Mouse (Mus musculus) hindbrain, embryonic 10.5 days (tissue): Measurements from ENCODE around the gene Klhdc2. TPM values are rescaled to one million over a fixed set of nuclear protein-coding genes. Genes with fewer than 3 reads are reported as not detected.

Experiments
- DNase-seq: peaks from one replicate; pipeline ENCODE4 v3.0.0-alpha.2; 2017; ENCODE audit warnings: low spot score
- H3K27ac ChIP-seq: fragments of 300-500 bp; sonication (generic); 2 replicates; pipeline ENCODE4 v1.5.1; 2016; ENCODE audit warnings: mild to moderate bottlenecking, moderate library complexity
- H3K27me3 ChIP-seq: fragments of 300-500 bp; sonication (generic); 2 replicates; pipeline ENCODE4 v1.6.1; 2016; ENCODE audit warnings: mild to moderate bottlenecking; ENCODE audit not compliant: poor library complexity, insufficient read depth, severe bottlenecking
- H3K36me3 ChIP-seq: fragments of 300-500 bp; sonication (generic); 2 replicates; pipeline ENCODE4 v1.6.1; 2016; ENCODE audit warnings: mild to moderate bottlenecking, moderate library complexity
- H3K4me1 ChIP-seq: fragments of 300-500 bp; sonication (generic); replicated peaks from 2 replicates; pipeline ENCODE4 v1.6.1; 2016; ENCODE audit warnings: mild to moderate bottlenecking
- H3K4me3 ChIP-seq: fragments of 300-500 bp; sonication (generic); 2 replicates; pipeline ENCODE4 v1.5.1; 2016; ENCODE audit warnings: mild to moderate bottlenecking, moderate library complexity
- H3K9me3 ChIP-seq: fragments of 300-500 bp; sonication (generic); 2 replicates; pipeline ENCODE4 v1.6.1; 2016; ENCODE audit warnings: mild to moderate bottlenecking, moderate library complexity
- WGBS: fragments of 180-500 bp; shearing (Covaris S2); methylation state at CpG from one replicate; pipeline ENCODE4 v1.1.7; 2016; 5-methylcytosine and 5-hydroxymethylcytosine counted together
- polyA plus RNA-seq: library from polyadenylated mRNA; unstranded; fragments of >200 nt; fragmentation: Nextera tagmentation; extraction: Ambion mirVana; gene quantifications from 2 replicates; pipeline ENCODE4 v1.2.1, GENCODE M21; 2016

Klhdc2 gene
- polyA plus RNA-seq, 1 experiment from 2014 or later = 207 TPM

DNA sequence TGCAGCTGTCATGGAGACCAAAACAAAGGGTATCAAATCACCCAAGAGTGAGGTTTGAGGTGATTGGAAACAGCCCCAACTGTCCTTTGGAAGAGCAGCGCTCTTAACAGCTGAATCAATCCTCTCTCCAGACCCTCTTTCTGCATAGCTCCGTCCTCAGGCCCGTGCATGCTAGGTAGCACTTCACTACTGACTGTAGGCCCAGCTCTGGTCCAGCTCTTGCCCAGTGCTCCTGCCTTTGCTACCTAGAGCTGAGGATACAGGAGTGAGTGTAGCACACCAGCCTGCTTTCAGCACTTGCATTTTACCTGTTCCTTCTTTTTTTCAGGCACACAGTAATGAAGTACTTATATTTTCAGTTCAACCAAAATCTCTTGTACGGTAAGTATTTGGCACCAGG lies 13.2 kb downstream of the Klhdc2 start:
- H3K9me3 ChIP-seq = 0 out of 2 replicates have a peak, but pooled peaks cover 4% of the 10 kb centered on the region
- no peak overlapping the region for H3K27ac ChIP-seq
- H3K4me1 ChIP-seq = no peaks in the 10 kb centered on the region
- no peak overlapping the region for H3K4me3 ChIP-seq
- 96% methylated on average over 4 of the region's 4 CpGs for WGBS
- no peaks in the 10 kb centered on the region for H3K27me3 ChIP-seq
- H3K36me3 ChIP-seq = peaks cover 99% of the 10 kb centered on the region
- DNase-seq = no peak

DNA sequence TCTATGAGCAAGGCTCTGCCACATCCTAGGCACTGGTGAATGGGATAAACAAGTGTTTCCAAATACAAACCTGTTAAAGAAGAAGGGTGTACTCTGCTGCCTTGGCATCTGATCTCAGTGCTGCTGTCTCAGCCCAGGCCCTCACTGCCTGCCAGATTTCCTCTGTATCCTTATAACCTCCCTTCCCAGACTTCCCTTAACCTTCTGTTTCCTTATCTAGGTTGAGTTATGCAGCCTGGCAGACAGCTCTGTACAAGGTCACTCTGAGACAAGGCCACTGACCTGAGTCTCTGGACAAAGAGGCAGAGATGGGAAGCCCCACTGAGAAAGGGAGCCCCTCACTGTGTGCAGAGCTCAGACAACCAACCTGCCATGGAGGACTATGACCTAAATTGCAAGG lies 21.9 kb downstream of the Klhdc2 start:
- H3K27ac ChIP-seq = no peak overlapping the region
- no peak overlapping the region for H3K4me3 ChIP-seq
- peaks cover 94% of the 10 kb centered on the region for H3K36me3 ChIP-seq
- no peaks in the 10 kb centered on the region for H3K9me3 ChIP-seq
- DNase-seq = no peak
- H3K27me3 ChIP-seq = no peaks in the 10 kb centered on the region
- H3K4me1 ChIP-seq = no peaks in the 10 kb centered on the region

DNA sequence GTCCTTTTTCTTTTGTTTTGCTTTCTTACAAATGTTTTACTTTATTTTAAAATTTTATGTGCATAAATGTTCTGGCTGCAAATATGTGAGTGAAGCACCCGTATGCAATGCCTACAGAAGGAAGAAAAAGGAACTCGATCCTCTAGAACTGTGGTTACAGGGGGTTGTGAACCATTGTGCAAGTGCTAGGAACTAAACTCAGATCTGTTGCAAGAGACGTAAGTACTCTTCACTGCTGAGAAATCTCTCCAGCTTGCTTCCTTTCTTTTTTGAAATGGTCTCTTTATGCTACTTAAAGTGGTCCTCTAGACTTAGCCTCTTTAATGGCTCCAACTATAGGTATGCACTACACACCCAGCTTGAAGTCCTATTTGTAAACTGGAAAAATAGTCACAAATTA lies 34.7 kb downstream of the Klhdc2 start:
- 94% methylated on average over 3 of the region's 3 CpGs for WGBS
- Histone ChIP-seq H3K27me3 (no peaks in the 10 kb centered on the region), H3K27ac (no peak overlapping the region), H3K4me1 (no peaks in the 10 kb centered on the region), H3K4me3 (no peak overlapping the region), H3K36me3 (peaks cover 96% of the 10 kb centered on the region), H3K9me3 (no peaks in the 10 kb centered on the region)
- DNase-seq = no peak

DNA sequence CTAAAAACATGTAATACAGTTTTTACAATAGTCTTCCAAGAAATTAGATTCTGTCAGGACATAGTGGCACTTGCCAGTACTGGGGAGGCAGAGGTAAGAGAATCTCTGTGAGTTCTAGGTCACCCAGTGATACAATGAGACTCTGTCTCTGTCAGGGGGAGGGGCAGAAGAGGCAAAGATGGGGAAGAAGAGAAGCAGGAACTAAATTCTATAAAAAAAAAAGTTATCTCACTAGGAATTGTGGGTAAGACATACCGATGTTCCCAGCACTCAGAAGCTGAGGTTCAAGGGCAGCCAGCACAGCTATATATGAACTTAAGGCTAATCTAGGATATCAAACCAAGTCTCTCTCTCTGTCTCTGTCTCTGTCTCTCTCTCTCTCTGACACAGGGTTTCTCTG lies 35.7 kb downstream of the Klhdc2 start:
- WGBS = 96% methylated on average over 1 of the region's 1 CpGs
- DNase-seq = no peak
- no peaks in the 10 kb centered on the region for H3K9me3 ChIP-seq
- H3K27me3 ChIP-seq = no peaks in the 10 kb centered on the region
- H3K4me3 ChIP-seq = no peak overlapping the region
- no peak overlapping the region for H3K27ac ChIP-seq
- peaks cover 96% of the 10 kb centered on the region for H3K36me3 ChIP-seq
- H3K4me1 ChIP-seq = no peaks in the 10 kb centered on the region

DNA sequence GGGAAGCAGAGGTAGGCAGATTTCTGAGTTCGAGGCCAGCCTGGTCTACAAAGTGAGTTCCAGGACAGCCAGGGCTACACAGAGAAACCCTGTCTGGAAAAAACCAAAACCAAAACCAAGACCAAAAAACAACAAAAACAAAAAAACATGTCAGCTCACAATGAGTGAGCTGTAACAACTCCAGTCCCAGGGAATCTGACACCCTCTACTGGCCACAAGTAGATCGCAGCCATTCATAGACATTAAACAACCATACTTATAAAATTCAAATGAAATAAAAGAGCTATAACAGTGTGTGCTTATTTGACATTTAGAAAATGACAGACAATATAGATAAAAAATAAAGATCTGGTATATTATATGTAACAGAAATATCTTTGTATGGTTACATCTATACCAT lies 37.1 kb downstream of the Klhdc2 start:
- H3K4me3 ChIP-seq = no peak overlapping the region
- no peaks in the 10 kb centered on the region for H3K27me3 ChIP-seq
- H3K36me3 ChIP-seq = peaks cover 96% of the 10 kb centered on the region
- 85% methylated on average over 2 of the region's 2 CpGs for WGBS
- H3K9me3 ChIP-seq = no peaks in the 10 kb centered on the region
- no peak overlapping the region for H3K27ac ChIP-seq
- DNase-seq = no peak
- no peaks in the 10 kb centered on the region for H3K4me1 ChIP-seq

DNA sequence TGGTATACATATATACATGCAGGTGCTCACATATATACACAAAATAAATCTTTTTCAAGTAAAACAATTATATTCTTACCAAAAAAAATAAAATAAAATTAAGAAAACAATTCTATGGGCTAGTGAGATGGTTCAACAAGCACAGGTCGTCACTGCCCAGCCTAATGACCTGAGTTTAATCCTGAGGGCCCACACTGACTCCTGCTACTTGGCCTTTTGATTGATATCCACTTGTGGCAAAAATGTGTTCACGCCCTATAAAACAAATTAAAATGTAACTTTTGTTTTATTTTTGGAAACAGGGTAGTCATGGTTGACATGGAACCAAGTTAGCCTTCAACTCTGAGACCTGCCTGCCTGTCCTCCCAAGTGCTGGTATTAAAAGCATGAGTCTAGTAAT lies 53.4 kb downstream of the Klhdc2 start:
- DNase-seq = no peak
- no peak overlapping the region for H3K4me3 ChIP-seq
- 87% methylated on average over 2 of the region's 2 CpGs for WGBS
- H3K27ac ChIP-seq = no peak overlapping the region
- no peaks in the 10 kb centered on the region for H3K27me3 ChIP-seq
- H3K4me1 ChIP-seq = no peaks in the 10 kb centered on the region
- no peaks in the 10 kb centered on the region for H3K9me3 ChIP-seq
- H3K36me3 ChIP-seq = peaks cover 94% of the 10 kb centered on the region

DNA sequence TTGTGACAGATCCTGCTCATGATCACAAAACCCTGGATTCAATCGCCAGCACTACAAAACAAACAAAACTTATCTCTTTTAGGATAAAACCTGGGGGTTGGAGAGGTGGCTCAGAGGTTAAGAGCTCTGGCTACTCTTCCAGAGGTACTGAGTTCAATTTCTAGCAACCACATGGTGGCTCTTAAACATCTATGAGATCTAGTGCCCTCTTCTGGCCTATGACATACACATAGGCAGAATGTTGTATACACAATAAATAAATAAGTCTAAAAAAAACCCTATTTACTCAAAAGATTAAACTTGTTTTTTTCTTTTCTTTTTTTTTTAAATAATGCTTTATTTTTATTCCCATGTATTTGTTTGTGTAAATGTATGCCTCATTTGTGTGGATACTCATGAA lies 55.2 kb downstream of the Klhdc2 start:
- H3K36me3 ChIP-seq = peaks cover 81% of the 10 kb centered on the region
- no peak overlapping the region for H3K27ac ChIP-seq
- no peaks in the 10 kb centered on the region for H3K9me3 ChIP-seq
- no peak for DNase-seq
- peaks cover 9% of the 10 kb centered on the region; the same call in 1 of the 2 replicates for H3K4me1 ChIP-seq
- WGBS = 92% methylated on average over 1 of the region's 1 CpGs
- H3K4me3 ChIP-seq = no peak overlapping the region
- no peaks in the 10 kb centered on the region for H3K27me3 ChIP-seq

DNA sequence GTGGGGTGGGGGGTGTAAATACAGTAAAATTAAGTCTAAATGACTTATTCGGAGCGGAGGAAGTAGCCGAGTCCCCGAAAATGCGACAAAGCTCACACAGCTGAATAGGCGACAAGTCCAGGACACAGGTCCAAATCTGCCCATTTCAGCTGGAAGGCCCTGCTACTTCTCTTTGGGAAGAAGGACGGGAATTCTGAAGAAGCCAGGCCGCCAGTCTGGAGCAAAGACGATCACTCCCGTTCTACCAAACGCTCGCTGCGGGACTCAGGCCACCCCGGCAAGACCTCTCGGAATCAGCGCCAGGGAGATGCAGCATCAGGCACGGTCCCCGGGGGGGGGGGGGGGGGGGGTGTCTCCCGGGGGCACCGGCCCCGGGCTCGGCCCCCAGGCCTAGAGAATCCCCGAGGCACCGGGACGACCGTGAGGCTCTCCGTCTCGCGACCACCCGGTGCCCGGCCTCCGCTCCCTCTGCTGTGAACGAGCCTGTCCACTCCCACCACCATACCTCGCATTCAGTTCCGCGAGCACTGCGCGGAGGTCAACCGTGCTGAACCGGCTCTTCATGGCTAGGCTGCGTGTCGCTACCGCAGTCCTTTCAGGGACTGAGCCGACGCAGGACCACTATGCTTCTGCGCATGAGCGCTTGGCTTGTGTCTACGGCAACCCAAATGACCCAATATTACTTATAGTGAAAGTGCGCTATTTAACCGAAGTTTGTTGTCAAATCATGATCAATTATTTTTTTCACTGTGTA lies 60.2 kb downstream of the Klhdc2 start, which contains the start of gene Nemf:
Nemf (minus strand) TSS at position 620 of the 754 bp plus-strand sequence.
- peak; percentile 84 for DNase-seq
- Histone ChIP-seq H3K27ac (peak within 1 kb of the TSS; percentile 91), H3K27me3 (no peaks in the 10 kb centered on the region), H3K36me3 (peaks cover 32% of the 10 kb centered on the region), H3K4me1 (peaks cover 10% of the 10 kb centered on the region; the same call in 1 of the 2 replicates), H3K9me3 (no peaks in the 10 kb centered on the region), H3K4me3 (peak within 1 kb of the TSS; percentile 90)
- under 1% methylated on average over 50 of the region's 50 CpGs for WGBS

DNA sequence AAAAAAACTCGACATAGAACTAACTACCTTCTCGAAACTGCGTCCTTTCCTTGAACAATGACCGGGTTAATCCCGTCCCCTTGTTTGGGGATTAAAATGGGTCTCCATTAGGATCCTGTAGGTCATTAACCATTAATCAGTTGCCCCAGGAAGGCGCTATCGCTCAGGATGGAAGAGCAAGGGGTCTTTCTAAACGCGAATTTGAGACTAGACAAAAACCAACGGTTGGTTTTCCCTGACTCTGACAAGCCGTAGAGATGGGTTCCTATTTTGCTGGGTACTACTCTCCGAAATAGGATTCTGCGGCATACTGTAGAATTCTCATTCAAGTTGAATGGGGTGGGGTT lies 60.8 kb downstream of the Klhdc2 start:
- Histone ChIP-seq H3K4me3 (peak overlapping the region; percentile 90), H3K27ac (peak overlapping the region; percentile 91), H3K9me3 (no peaks in the 10 kb centered on the region), H3K36me3 (peaks cover 26% of the 10 kb centered on the region), H3K27me3 (no peaks in the 10 kb centered on the region), H3K4me1 (peaks cover 15% of the 10 kb centered on the region; the same call in 1 of the 2 replicates)
- no peak for DNase-seq
- 5% methylated on average over 13 of the region's 13 CpGs for WGBS

Other genes with a start within 250 kb of the Klhdc2 start
- 1,324 and 1,340 TPM in 2 replicates for gene Rps29, start 137.5 kb upstream of the Klhdc2 start, polyA plus RNA-seq
- 28.3 and 31.8 TPM in 2 replicates for gene Lrr1, start 127.9 kb upstream of the Klhdc2 start, polyA plus RNA-seq
- 497 and 532 TPM in 2 replicates for gene Rpl36al, start 112.6 kb upstream of the Klhdc2 start, polyA plus RNA-seq
- gene Mgat2, start 112.5 kb upstream of the Klhdc2 start, polyA plus RNA-seq = 33.9 and 35.6 TPM in 2 replicates
- gene Gm49383, start 99.6 kb upstream of the Klhdc2 start, polyA plus RNA-seq = 44.2 and 59.3 TPM in 2 replicates
- 16.4 and 17.9 TPM in 2 replicates for gene Dnaaf2, start 98.3 kb upstream of the Klhdc2 start, polyA plus RNA-seq
- 36.4 and 49.5 TPM in 2 replicates for gene Gm49384, start 92.4 kb upstream of the Klhdc2 start, polyA plus RNA-seq
- gene Pole2, start 68.5 kb upstream of the Klhdc2 start, polyA plus RNA-seq = 23.4 and 30.9 TPM in 2 replicates
- gene Klhdc1, start 55.5 kb upstream of the Klhdc2 start, polyA plus RNA-seq = 1.9 and 2.5 TPM in 2 replicates
- 69.6 and 91.1 TPM in 2 replicates for gene Nemf, start 60.5 kb downstream of the Klhdc2 start, polyA plus RNA-seq
- gene Arf6, start 75.5 kb downstream of the Klhdc2 start, polyA plus RNA-seq = 35.9 and 42.4 TPM in 2 replicates
- 0.96 and 1.9 TPM in 2 replicates for gene Gm9887, start 75.8 kb downstream of the Klhdc2 start, polyA plus RNA-seq